Mouse (Mus musculus) mammary gland, adult 2 months (tissue): Measurements from ENCODE around the gene Srsx. TPM values are rescaled to one million over a fixed set of nuclear protein-coding genes. Genes with fewer than 3 reads are reported as not detected.

Experiments
- polyA plus RNA-seq: library from polyadenylated mRNA; depleted of rRNA; stranded (reverse); fragments of >200 nt; gene quantifications from 2 replicates; pipeline ENCODE4 v1.2.3, GENCODE M21; 2012; ENCODE audit warnings: low replicate concordance; rRNA removed

Gene Srsx
- not detected in 2 replicates for polyA plus RNA-seq

GRCm38 (mm10) chrX:123222381-123222780 lies at the start of gene Srsx:
Gene Srsx (minus strand): TSS chrX:123222481.

GRCm38 (mm10) chrX:123246807-123247206 lies 24.5 kb upstream of the Srsx start, which contains the start of gene Gm17577:
Gene Gm17577 (minus strand): TSS chrX:123246907.

Other genes starting within 250 kb of the Srsx start
- not detected in 2 replicates for gene Gm17521, start 192.8 kb downstream of the Srsx start, polyA plus RNA-seq
- 2.1 and 7.0 TPM in 2 replicates for gene Cldn34c1, start 119.0 kb downstream of the Srsx start, polyA plus RNA-seq
- not detected in 2 replicates for gene Gm17577, start 24.4 kb upstream of the Srsx start, polyA plus RNA-seq